Mouse (Mus musculus): ENCODE data around the gene Gm10037.
"Not testable (repeated sequence)": the region's sequence is repeated elsewhere in the genome, so short reads cannot be mapped to it uniquely, and the experiment has no call there.

DNA sequence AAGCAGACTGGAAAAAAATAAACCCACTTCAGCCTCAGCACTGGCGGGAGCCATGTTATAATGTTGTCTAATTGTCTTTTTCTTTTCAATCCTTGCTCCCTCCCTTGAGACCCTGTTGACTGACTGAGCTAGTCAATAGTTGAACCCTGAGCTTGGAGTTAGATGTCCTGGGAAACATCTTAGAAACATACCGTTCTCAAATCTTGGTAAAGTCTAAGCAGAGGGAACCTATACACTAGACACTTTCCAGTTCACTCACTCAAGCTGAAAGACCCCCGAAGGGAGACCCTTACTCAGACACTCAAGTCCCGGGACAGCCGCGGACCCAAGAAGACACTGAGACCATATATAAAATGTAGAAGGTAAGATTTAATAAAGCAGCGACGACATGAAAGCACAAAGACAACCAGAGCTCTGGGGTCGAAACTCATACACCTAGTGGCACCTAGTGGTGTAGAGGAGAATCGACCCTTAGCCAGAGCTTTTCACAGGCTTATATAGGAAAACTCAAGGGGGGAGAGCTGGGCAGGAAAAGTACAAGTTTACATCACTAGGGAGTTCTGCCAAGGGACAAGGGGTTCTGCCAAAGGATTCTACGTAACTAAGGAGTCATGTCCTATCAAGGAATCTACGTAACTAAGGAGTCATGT lies 45.3 kb downstream of the Gm10037 start:
- TF ChIP-seq CTCF (IDR thresholded peaks at IDR 0.05; ENCODE audit: borderline replicate concordance, insufficient read depth, low read length); POLR2A (IDR thresholded peaks at IDR 0.05; ENCODE audit: low read depth, low read length): not testable (repeated sequence)
